Mouse (Mus musculus): ENCODE measurements around the gene Abraxas2.

DNA sequence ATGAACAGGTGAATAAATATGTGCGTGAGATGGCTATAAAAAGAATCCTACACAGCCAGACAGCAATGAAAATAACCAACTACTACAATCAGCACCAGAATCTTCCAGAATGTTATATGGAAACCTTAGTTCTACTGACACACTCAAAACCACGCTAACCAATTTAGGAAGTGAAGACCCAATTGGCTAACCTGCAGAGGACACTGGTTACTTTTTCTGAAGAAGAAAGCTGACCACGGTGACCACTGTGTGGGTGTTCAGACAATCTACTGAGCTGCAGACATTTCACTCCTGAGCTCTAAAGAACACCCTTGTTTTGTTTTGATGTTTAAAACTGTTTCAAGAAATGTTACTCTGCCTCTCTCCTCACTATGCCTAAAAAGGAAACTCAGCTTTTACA, 15.9 kb upstream of the Abraxas2 start:
- TF ChIP-seq CTCF (IDR thresholded peaks at IDR 0.05; ENCODE audit: insufficient read depth, low read length) (no peak), POLR2A (IDR thresholded peaks at IDR 0.05; ENCODE audit: borderline replicate concordance, extremely low read depth, low read depth, low read length) (no peak)
